Mouse (Mus musculus) stomach, postnatal 0 days (tissue): ENCODE measurements at regions not wholly inside any gene's neighbourhood (a gene's known extent, or its start where the extent isn't known, plus 50 kb on each side); places are given as distances from the start of the nearest gene placed in this dataset.

Experiments
- CTCF ChIP-seq: IDR thresholded peaks from 2 replicates; pipeline ENCODE4 v1.5.1; 2016; ENCODE audit warnings: antibody characterized with exemption, low read depth, mild to moderate bottlenecking, moderate library complexity
- EP300 ChIP-seq: optimal IDR thresholded peaks from 2 replicates; pipeline ENCODE3; 2016; ENCODE audit warnings: antibody characterized with exemption

GRCm38 (mm10) chr14:48053151-48053550 is 67.5 kb upstream of the Peli2 start:
- TF ChIP-seq CTCF, result no peak
- no peak for TF ChIP-seq EP300
